Mouse (Mus musculus): ENCODE data around the gene Gm815.

Gene Gm815

DNA sequence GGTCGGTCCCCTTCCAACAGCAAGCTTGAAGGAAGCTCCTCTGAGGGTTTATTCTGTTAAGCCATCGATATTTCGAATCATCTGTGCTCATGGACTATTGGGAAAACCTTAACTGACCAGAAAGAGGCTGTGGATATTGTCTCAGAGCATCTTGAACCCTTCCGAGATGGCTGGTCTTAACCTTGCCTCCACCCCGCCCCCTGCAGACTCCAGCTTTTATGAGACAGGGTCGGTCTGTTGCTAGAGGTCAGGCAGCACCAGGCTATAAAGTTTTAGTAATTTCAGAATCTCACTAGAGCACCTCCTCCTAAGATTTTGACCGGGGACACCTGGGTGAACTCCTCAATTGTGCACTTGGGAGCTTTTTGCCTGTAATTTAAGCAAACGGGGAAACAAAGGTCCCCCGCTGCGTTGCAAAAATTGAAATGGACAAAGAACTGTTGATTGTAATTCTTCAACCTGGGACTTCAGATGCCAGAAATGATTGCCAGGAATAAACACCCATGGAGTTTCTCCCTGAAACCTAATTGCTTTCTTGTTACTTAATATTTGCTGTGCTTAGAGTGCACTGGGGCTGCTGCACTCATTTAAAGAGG, 8.4 kb upstream of the Gm815 start:
- no peak for DNase-seq (ENCODE audit: low spot score in 2 of 2)

- no peak for DNase-seq (ENCODE audit: low spot score in 2 of 2)
Measured at GRCm38 (mm10) chr19:26879856-26880255, 5.8 kb upstream of the Gm815 start.

GRCm38 (mm10) chr19:26881866-26882427, 3.7 kb upstream of the Gm815 start:
- no peak for DNase-seq (ENCODE audit: low spot score in 2 of 2)

DNA sequence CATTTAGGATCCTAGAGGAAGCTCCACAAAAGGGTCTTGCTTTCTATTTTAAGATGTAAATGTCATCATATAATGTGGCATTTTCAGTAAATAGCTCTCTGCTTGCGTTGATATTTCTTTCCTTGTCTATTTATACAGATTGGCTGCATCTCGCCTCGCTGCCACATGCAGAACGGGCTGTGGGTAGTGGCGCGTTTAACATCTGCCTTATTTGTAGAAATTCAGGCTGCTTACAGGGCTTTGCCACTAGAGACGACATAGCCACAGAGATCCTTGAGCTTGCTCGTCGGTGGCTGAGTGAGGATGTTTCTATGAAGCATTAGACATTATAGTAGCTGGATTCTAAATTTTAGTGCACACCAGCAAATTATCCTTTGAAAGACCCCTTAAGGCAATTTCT, 2.5 kb downstream of the Gm815 start:
- DNase-seq (ENCODE audit: low spot score in 2 of 2), result peak; percentile 44 to 47

DNA sequence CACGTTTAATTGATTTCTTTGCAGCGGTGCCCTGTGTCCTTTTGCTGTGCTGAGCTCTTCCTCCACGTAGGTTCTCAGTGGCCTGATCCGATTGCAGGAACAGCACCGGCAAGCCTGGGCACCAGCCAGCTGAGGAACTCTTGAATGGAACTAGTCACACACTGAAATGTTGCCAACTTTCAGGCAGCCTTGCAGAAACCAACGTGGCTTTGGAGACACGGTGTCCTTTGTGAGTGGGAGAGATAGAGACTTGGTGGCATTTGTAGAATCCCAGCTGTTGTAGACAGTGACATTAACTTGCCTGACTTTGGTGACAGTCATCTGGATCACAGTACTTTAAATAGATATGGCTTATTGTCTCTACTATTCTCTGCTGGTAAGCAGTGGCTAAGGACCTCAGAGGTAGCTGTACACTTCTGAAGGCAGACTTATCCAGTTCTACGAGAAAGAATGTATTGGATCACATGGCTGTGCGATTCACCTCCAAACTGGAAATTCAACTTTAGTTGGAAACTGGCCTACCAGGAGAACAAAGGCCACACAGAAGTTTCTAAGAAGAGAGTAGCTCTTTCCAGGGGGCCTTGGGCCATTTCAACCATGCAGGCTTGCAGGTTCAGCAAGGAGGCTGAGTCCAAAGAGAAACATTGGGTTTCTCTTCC, 5.8 kb downstream of the Gm815 start:
- DNase-seq (ENCODE audit: low spot score in 2 of 2), result peak; percentile 30 to 35

- no peak for DNase-seq (ENCODE audit: low spot score in 2 of 2)
Measured at GRCm38 (mm10) chr19:26892861-26893260, 7.2 kb downstream of the Gm815 start.

DNA sequence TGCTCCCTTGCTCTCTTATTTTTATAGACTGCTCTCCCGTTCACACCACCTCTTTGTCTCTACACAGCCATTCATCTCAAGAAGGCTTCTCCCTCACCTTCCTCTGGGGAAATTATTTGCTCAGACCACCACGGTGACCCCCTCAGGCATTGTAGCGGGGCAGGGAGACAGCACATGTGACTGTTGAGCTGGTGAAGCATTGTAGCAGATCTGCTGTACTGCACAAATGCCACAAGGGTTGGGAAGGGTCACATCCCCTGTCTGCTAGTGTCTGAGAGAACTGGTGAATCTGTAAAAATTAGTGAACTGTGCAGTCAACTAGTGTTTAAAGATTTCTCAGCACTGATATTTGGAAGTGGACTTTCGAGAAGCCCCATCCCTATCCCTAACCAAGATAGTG, 16.5 kb downstream of the Gm815 start:
- no peak for DNase-seq (ENCODE audit: low spot score in 2 of 2)

DNA sequence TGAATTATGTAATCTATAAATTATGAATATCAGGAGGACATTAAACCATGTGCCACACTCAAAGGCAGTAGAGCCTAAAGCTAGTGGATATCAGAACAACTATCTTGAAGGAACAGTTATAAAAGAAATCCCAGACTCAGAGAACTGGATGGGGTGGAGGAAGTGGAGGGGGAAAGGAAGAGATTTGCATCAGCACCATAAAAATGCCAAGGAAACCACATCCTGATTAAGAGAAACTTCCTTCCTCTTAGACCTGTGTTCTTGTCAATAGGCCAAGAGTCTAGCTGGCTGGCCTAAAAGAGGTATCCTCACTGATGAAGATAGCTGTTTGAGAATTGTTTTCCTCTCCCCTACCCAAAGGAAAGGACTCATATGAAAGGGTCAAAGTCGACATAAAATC, 28.6 kb downstream of the Gm815 start:
- no peak for DNase-seq (ENCODE audit: low spot score in 2 of 2)

DNA sequence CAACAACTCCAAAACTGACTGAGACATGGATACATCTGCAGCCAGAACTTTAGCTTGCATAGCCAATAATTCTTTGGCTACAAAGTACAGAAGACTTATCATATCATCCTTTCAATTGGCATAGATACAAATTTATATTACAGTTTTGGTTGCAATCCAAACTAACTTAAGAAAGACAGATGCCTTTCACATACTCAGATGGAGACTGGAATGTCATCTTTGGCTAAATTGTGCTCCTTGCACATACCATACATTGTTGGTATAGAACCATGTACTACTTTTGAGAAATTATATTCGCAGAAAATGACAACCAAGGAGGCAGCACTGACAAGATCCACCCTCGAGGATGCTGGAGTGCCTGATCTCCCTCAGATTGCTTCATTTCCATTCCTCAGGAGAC, 35.1 kb downstream of the Gm815 start:
- no peak for DNase-seq (ENCODE audit: low spot score in 2 of 2)

GRCm38 (mm10) chr19:26930295-26931283, 44.9 kb downstream of the Gm815 start:
- DNase-seq (ENCODE audit: low spot score in 2 of 2), result no peak

- DNase-seq (ENCODE audit: low spot score in 2 of 2), result no peak
Measured at GRCm38 (mm10) chr19:26934186-26934585, 48.5 kb downstream of the Gm815 start.

All from right cerebral cortex, postnatal 36 days (tissue).